Mouse (Mus musculus): ENCODE data around the gene Unk.

DNA sequence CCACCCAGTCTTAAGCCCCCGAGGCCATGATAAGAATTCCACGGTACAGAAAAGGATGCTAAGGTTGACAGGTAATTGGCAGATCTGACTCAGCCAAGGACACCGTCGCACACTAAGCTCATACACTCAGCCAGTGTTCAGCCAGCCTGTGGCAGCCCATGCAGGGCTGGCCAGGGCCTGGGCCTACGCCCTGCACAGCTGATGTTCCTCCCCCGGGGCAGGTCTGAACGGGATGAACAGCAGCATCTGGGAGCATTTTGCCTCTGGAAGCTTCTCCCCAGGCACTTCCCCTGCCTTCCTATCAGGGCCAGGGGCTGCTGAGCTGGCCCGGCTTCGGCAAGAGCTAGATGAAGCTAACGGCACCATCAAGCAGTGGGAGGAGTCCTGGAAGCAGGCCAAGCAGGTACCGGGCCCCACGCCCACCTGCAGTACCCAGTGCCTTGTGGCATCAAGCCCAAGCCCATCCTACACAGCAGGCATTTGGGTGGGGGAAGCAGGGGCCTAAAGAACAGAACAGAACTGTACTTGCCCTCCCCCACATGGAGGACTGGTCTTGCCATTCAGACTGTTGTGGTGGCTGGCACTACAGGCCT is 28.0 kb downstream of the Unk start:
- no peak for TF ChIP-seq CTCF (IDR thresholded peaks at IDR 0.05; ENCODE audit: low read depth, low read length)
- no peak; the same call in 1 of the 2 replicates for TF ChIP-seq POLR2AphosphoS5 (IDR thresholded peaks at IDR 0.05; ENCODE audit: insufficient replicate concordance, low read depth, low read length)
- TF ChIP-seq TAL1 (conservative IDR thresholded peaks at IDR 0.05; ENCODE audit: low read depth, low read length) = no peak
- no peak for TF ChIP-seq GATA1 (IDR thresholded peaks at IDR 0.05; ENCODE audit: borderline replicate concordance, low read length)
- no peak for TF ChIP-seq GATA2 (IDR thresholded peaks at IDR 0.05; ENCODE audit: borderline replicate concordance, low read depth, low read length)
